In the genomic region with DNA sequence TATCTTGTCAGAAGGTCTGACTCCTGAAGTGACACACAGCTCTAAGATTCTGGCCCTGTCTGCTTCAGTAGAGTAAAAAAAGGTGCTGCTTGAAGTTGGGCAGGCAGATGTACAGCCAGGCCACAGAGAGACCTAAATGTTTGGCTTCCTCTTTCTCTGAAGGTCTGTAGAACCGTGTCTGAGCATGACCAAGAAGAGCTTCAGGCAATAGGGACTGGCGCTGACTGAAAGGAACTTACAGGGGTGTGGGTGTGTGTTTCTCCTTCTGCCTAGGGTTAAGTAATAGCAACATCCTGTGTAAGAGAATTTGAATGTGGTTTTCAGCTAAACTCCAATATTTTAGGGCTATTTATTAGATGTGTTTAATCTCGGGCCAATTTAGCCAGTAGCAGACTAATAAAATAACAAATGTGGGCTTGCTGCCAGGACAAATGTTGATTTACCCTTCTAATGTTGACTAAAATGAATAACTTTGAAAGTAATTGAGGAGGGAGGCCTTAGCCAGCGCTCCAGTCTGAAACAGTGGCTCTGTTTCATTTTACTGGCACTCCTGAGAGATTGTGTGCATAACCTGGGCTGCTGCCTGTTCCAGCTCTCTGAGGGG, we compare ENCODE assay signal across 8 mouse cellular contexts.
DNase-seq lines count a peak whose midpoint lies in the region; ATAC-seq and TF ChIP-seq lines count a peak whose summit lies in the region.

No protein-coding gene starts in this region.

- no peak for ATAC-seq in heart, embryonic 13.5 days (ENCODE audit: extremely low read depth, insufficient number of reproducible peaks, low FRiP score, low TSS enrichment)
- peak; percentile 89 for ATAC-seq in limb, embryonic 12.5 days (ENCODE audit: insufficient number of reproducible peaks, insufficient read depth, low FRiP score, low TSS enrichment, low read depth)

- intact Hi-C loops in heart, postnatal 25 days (cut with DNase I), result no loop called here

- peak in 1 of 2 experiments; percentile 51; a peak in 1 of 4 replicates for TF ChIP-seq POLR2A in MEL (IDR thresholded peaks at IDR 0.05; ENCODE audit: control insufficient read depth in 1 of 2, insufficient read depth in 1 of 2, low read depth in 1 of 2, low read length in 2 of 2, poor library complexity in 1 of 2)

- WGBS in heart, embryonic 13.5 days, result 28% methylated on average over 4 of the region's 4 CpGs
- 16% methylated on average over 4 of the region's 4 CpGs for WGBS in limb, embryonic 12.5 days

- TF ChIP-seq RAD21 in MEL (IDR thresholded peaks at IDR 0.05; ENCODE audit: low read depth, low read length), result no peak

- H3K9me3 ChIP-seq in MEL (replicated peaks; ENCODE audit: insufficient read depth, low read length), result no peaks in the 10 kb centered on the region
- H3K9me3 ChIP-seq in heart, embryonic 13.5 days, result no peaks in the 10 kb centered on the region
- no peaks in the 10 kb centered on the region for H3K9me3 ChIP-seq in limb, embryonic 12.5 days

- TF ChIP-seq CTCF in MEL (IDR thresholded peaks at IDR 0.05 in 2 of 3, conservative IDR thresholded peaks at IDR 0.05 in 1 of 3; ENCODE audit: control insufficient read depth in 1 of 3, insufficient read depth in 1 of 3, low read depth in 2 of 3, low read length in 3 of 3, poor library complexity in 1 of 3, severe bottlenecking in 1 of 3), result no peak

- no peaks in the 10 kb centered on the region for H3K27me3 ChIP-seq in MEL (ENCODE audit: control insufficient read depth in 1 of 2, insufficient read depth in 2 of 2, low read length in 2 of 2)
- no peaks in the 10 kb centered on the region for H3K27me3 ChIP-seq in heart, embryonic 13.5 days (replicated peaks)
- H3K27me3 ChIP-seq in limb, embryonic 12.5 days, result no peaks in the 10 kb centered on the region

- H3K79me2 ChIP-seq in MEL (ENCODE audit: control insufficient read depth, insufficient read depth, low read length, poor library complexity), result no peaks in the 10 kb centered on the region

- H3K4me3 ChIP-seq in MEL (ENCODE audit: control insufficient read depth in 1 of 2, insufficient read depth in 1 of 2, low read depth in 2 of 2, low read length in 2 of 2), result peak overlapping the region in 1 of 2 experiments; percentile 15; a peak in 2 of 4 replicates
- H3K4me3 ChIP-seq in heart, embryonic 13.5 days, result no peak overlapping the region
- no peak overlapping the region for H3K4me3 ChIP-seq in limb, embryonic 12.5 days (replicated peaks)

- peak; percentile 97 for DNase-seq in heart, adult 11 months
- DNase-seq in heart, postnatal 25 days (ENCODE audit: low spot score), result no peak
- DNase-seq in MEL (ENCODE audit: low read depth, low spot score), result peak; percentile 89
- DNase-seq in skeletal muscle tissue, adult 2 months (ENCODE audit: low read depth, low spot score), result peak; percentile 68
- DNase-seq in frontal cortex, postnatal 10 days (ENCODE audit: low spot score in 2 of 2), result no peak
- no peak for DNase-seq in cerebellum, postnatal 4 days (ENCODE audit: low spot score in 2 of 2)

- peaks cover 0 to 24% of the 10 kb centered on the region in 2 experiments; a peak in 2 of 4 replicates for H3K36me3 ChIP-seq in MEL (ENCODE audit: control insufficient read depth in 1 of 2, insufficient read depth in 2 of 2, low read length in 2 of 2)
- H3K36me3 ChIP-seq in heart, embryonic 13.5 days, result no peaks in the 10 kb centered on the region
- peaks cover 8% of the 10 kb centered on the region; the same call in 1 of the 2 replicates for H3K36me3 ChIP-seq in limb, embryonic 12.5 days

- peak overlapping the region; percentile 54 for H3K9ac ChIP-seq in MEL (ENCODE audit: control insufficient read depth, low read depth, low read length, poor library complexity, severe bottlenecking)
- H3K9ac ChIP-seq in heart, embryonic 13.5 days, result 0 out of 2 replicates have a peak overlapping the region, but pooled peaks have one; percentile 17
- no peak overlapping the region for H3K9ac ChIP-seq in limb, embryonic 12.5 days (replicated peaks)

- peak overlapping the region; percentile 93 for H3K27ac ChIP-seq in MEL (ENCODE audit: control insufficient read depth, low read depth, low read length)
- peak overlapping the region; percentile 87 for H3K27ac ChIP-seq in heart, embryonic 13.5 days (replicated peaks)
- peak overlapping the region; percentile 96 for H3K27ac ChIP-seq in limb, embryonic 12.5 days

- H3K4me2 ChIP-seq in heart, embryonic 13.5 days, result no peak overlapping the region
- H3K4me2 ChIP-seq in limb, embryonic 12.5 days, result peak overlapping the region; percentile 30

- peaks cover 9 to 33% of the 10 kb centered on the region in 2 experiments for H3K4me1 ChIP-seq in MEL (ENCODE audit: control insufficient read depth in 1 of 2, insufficient read depth in 2 of 2, low read length in 2 of 2)
- peaks cover 76% of the 10 kb centered on the region for H3K4me1 ChIP-seq in heart, embryonic 13.5 days
- peaks cover 63% of the 10 kb centered on the region for H3K4me1 ChIP-seq in limb, embryonic 12.5 days (replicated peaks)

- TF ChIP-seq EP300 in MEL (IDR thresholded peaks at IDR 0.05; ENCODE audit: low read depth in 1 of 2, low read length in 2 of 2), result peak in 1 of 2 experiments; percentile 7; a peak in 1 of 4 replicates

TF ChIP-seq in MEL, 35 proteins besides CTCF, POLR2A, EP300 and RAD21:
- no peak for TF ChIP-seq E2F4 (IDR thresholded peaks at IDR 0.05; ENCODE audit: borderline replicate concordance, low read depth, low read length)
- TF ChIP-seq USF1 (IDR thresholded peaks at IDR 0.05; ENCODE audit: low read depth, low read length), result no peak
- no peak for TF ChIP-seq MYB (IDR thresholded peaks at IDR 0.05; ENCODE audit: low read depth, low read length)
- TF ChIP-seq MAZ (IDR thresholded peaks at IDR 0.05; ENCODE audit: low read depth, low read length), result no peak
- TF ChIP-seq BHLHE40 (IDR thresholded peaks at IDR 0.05; ENCODE audit: borderline replicate concordance, low read depth, low read length), result no peak
- TF ChIP-seq KAT2A (conservative IDR thresholded peaks at IDR 0.05; ENCODE audit: low read depth, low read length), result no peak
- TF ChIP-seq TAL1 (IDR thresholded peaks at IDR 0.05; ENCODE audit: low read length), result no peak
- TF ChIP-seq ZMIZ1 (IDR thresholded peaks at IDR 0.05; ENCODE audit: low read depth, low read length), result 0 out of 2 replicates have a peak, but pooled peaks have one; percentile 30
- TF ChIP-seq SMC3 (IDR thresholded peaks at IDR 0.05; ENCODE audit: low read depth, low read length), result no peak
- 0 out of 2 replicates have a peak, but pooled peaks have one; percentile 33 for TF ChIP-seq HCFC1 (IDR thresholded peaks at IDR 0.05; ENCODE audit: low read depth, low read length)
- TF ChIP-seq TBP (IDR thresholded peaks at IDR 0.05; ENCODE audit: low read depth, low read length), result peak; percentile 61
- TF ChIP-seq RCOR1 (IDR thresholded peaks at IDR 0.05; ENCODE audit: low read depth, low read length), result no peak
- peak; percentile 57; the same call in 1 of the 2 replicates for TF ChIP-seq MAX (IDR thresholded peaks at IDR 0.05; ENCODE audit: low read length)
- TF ChIP-seq POLR2AphosphoS5 (IDR thresholded peaks at IDR 0.05; ENCODE audit: borderline replicate concordance, low read depth, low read length), result no peak
- peak; percentile 30; the same call in 1 of the 2 replicates for TF ChIP-seq ZNF384 (IDR thresholded peaks at IDR 0.05; ENCODE audit: low read depth, low read length)
- TF ChIP-seq USF2 (IDR thresholded peaks at IDR 0.05; ENCODE audit: borderline replicate concordance in 1 of 2, insufficient read depth in 1 of 2, low read depth in 1 of 2, low read length in 2 of 2), result no peak
- TF ChIP-seq JUND (IDR thresholded peaks at IDR 0.05; ENCODE audit: low read depth, low read length), result no peak
- no peak for TF ChIP-seq ZC3H11A (IDR thresholded peaks at IDR 0.05; ENCODE audit: low read depth, low read length)
- TF ChIP-seq ZKSCAN1 (IDR thresholded peaks at IDR 0.05; ENCODE audit: low read depth, low read length), result no peak
- TF ChIP-seq UBTF (IDR thresholded peaks at IDR 0.05; ENCODE audit: borderline replicate concordance, insufficient read depth, low read depth, low read length), result no peak
- TF ChIP-seq CHD1 (IDR thresholded peaks at IDR 0.05; ENCODE audit: low read depth, low read length), result no peak
- TF ChIP-seq MEF2A (IDR thresholded peaks at IDR 0.05; ENCODE audit: extremely low read depth, insufficient replicate concordance, low read depth, low read length, poor library complexity, severe bottlenecking), result no peak
- no peak for TF ChIP-seq GATA1 (IDR thresholded peaks at IDR 0.05; ENCODE audit: low read depth, low read length)
- TF ChIP-seq NRF1 (IDR thresholded peaks at IDR 0.05; ENCODE audit: insufficient read depth, low read depth, low read length, poor library complexity, severe bottlenecking), result peak; percentile 56; the same call in 1 of the 2 replicates
- no peak for TF ChIP-seq POLR2AphosphoS2 (IDR thresholded peaks at IDR 0.05; ENCODE audit: low read length)
- TF ChIP-seq GABPA (IDR thresholded peaks at IDR 0.05; ENCODE audit: low read depth, low read length), result no peak
- no peak for TF ChIP-seq CHD2 (IDR thresholded peaks at IDR 0.05; ENCODE audit: low read length)
- no peak for TF ChIP-seq MXI1 (IDR thresholded peaks at IDR 0.05; ENCODE audit: low read depth, low read length)
- TF ChIP-seq MYC (IDR thresholded peaks at IDR 0.05; ENCODE audit: low read depth, low read length), result no peak
- no peak for TF ChIP-seq SIN3A (IDR thresholded peaks at IDR 0.05; ENCODE audit: low read length)
- peak; percentile 35; the same call in 1 of the 2 replicates for TF ChIP-seq NELFE (IDR thresholded peaks at IDR 0.05; ENCODE audit: low read depth, low read length)
- no peak for TF ChIP-seq ELF1 (IDR thresholded peaks at IDR 0.05; ENCODE audit: low read depth, low read length)
- TF ChIP-seq TCF12 (IDR thresholded peaks at IDR 0.05; ENCODE audit: low read depth, low read length), result no peak
- no peak for TF ChIP-seq MAFK (IDR thresholded peaks at IDR 0.05; ENCODE audit: borderline replicate concordance, low read depth, low read length)
- 0 out of 2 replicates have a peak, but pooled peaks have one; percentile 20 for TF ChIP-seq ETS1 (IDR thresholded peaks at IDR 0.05; ENCODE audit: low read depth, low read length)

Comparison
In these comparisons a context has a peak if more than half of its experiments do, and no peak if none do; other contexts are left out.
1. DNase-seq: peak in heart, adult 11 months (single experiment), MEL (single experiment) and skeletal muscle tissue, adult 2 months (single experiment); none in heart, postnatal 25 days (single experiment), frontal cortex, postnatal 10 days (0 of 2) and cerebellum, postnatal 4 days (0 of 2).
2. Peak in every context shown above with its lines, with median percentiles within 50 percentile points of each other: H3K27ac ChIP-seq.